Mouse (Mus musculus): Measurements from ENCODE around the gene E430018J23Rik.
"Not testable (repeated sequence)": the region's sequence is repeated elsewhere in the genome, so short reads cannot be mapped to it uniquely, and the experiment has no call there.

E430018J23Rik gene

DNA sequence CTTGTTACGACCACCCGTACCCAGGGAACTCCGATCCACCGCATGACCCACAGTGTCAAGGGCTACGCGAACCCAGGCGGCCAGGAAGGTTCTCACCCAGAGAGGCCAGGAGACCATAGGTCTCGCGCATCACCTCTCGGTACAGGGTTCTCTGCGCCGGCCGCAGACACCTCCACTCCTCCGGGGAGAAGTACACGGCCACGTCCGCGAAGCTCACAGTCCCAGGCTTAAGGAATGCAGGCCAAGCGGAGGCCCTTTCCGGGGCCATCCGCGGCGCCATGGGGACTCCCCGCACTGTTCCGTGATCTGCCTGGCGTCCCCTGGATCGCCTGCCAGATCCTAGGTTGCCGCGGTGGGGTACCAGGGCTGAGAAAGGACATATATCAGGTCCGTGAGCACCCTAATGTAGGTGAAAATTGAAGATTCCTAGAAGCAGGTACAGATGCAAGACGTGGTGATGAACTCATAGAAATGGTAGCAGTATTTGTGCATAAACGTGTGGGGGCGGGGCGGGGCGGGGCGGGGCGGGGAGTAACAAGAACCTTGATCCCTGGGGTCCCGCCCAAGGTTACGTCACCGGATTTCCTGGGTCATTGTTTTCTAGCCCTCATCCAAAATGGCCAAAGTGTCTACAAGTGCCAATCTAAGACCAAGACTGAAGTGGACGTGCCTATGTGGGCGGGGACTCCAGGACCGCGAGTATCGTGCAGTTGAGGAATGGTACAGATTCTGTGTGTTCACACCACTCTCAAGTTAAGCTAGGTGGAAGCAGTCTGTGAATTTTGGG is at the start of gene E430018J23Rik:
TSS of gene E430018J23Rik (minus strand) at position 473 of the 787 bp plus-strand sequence.
- DNase-seq, result peak; percentile 99

- no peak for DNase-seq
Measured at GRCm38 (mm10) chr7:127437724-127438123, 44.3 kb upstream of the E430018J23Rik start.

DNA sequence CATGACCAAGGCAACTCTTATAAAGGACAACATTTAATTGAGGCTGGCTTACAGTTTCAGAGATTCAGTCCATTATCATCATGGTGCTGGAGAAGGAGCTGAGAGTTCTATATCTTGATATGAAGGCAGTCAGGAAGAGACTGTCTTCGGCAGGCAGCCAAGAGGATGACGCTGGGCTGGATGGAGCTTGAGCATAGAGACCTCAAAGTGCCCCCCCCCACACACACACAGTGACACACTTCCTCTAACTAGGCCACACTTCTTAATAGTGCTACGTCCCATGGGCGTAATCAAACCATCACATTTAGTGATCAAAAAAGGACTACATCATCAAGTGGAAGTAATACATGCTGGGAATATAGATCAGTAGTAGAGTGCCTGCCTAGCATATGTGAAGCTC is 41.8 kb upstream of the E430018J23Rik start:
- DNase-seq, result no peak

DNA sequence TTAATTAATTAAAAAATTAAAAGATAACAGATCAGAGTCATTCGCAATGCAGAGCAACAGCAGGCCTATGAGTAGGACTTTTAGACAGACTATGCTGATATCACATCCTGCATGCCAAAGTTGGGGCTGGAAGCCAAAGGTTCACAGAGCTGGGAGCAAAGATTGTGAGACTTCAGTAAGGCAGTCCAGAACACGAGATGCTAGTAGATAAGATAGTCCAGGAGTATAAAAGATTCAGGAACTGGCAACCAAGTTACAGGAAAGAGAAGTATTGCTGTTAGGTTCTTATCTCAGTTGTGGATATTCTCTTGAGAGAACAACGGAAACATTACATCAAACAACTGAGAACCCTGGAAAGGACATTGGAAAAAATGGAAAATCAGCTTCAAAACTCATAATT is 32.9 kb upstream of the E430018J23Rik start:
- DNase-seq, result no peak

GRCm38 (mm10) chr7:127425911-127426310 is 32.5 kb upstream of the E430018J23Rik start:
- no peak for DNase-seq

DNA sequence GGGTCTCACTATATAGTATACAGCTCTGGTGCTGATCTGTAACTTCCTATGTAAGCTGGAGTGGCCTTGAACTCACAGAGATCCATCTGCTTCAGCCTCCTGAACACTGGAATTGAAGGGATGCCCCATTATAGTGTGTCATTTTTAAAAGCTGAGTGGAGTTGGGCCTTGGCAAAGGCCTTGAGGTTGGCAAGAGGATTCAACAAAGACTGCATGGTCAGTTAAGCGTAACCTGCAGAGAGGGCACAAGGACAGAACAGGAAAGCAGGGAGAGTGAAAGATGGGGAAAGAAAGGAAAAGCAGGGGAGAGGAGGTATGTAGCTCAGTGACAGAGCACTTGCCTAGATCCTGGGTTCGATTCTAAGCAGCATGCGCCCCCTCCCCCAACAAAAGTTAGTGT is 31.9 kb upstream of the E430018J23Rik start:
- no peak for DNase-seq

GRCm38 (mm10) chr7:127422247-127422646 is 28.8 kb upstream of the E430018J23Rik start:
- DNase-seq, result peak; percentile 57

- peak; percentile 88 for DNase-seq
Measured at GRCm38 (mm10) chr7:127421388-127422191, 28.2 kb upstream of the E430018J23Rik start, which contains the start of gene Zfp688. Zfp688 (minus strand) TSS chr7:127422068.

DNA sequence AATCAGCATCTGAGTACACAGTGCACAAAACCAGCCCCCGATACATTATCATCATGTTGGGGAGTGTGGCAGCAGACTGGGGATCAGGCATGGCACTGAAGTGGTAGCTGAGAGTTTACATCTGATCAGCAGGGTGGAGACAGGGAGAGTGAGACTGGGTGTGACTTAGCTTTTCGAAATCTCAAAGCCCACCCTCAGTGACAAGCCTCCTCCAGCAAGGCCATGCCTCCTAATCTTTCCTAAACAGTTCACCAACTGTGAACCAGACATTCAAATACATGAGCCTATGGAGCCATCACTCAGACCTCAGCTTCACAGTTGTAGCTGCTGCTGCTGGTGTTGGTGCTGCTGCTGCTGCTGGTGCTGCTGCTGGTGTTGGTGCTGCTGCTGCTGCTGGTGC is 18.0 kb upstream of the E430018J23Rik start:
- no peak for DNase-seq

DNA sequence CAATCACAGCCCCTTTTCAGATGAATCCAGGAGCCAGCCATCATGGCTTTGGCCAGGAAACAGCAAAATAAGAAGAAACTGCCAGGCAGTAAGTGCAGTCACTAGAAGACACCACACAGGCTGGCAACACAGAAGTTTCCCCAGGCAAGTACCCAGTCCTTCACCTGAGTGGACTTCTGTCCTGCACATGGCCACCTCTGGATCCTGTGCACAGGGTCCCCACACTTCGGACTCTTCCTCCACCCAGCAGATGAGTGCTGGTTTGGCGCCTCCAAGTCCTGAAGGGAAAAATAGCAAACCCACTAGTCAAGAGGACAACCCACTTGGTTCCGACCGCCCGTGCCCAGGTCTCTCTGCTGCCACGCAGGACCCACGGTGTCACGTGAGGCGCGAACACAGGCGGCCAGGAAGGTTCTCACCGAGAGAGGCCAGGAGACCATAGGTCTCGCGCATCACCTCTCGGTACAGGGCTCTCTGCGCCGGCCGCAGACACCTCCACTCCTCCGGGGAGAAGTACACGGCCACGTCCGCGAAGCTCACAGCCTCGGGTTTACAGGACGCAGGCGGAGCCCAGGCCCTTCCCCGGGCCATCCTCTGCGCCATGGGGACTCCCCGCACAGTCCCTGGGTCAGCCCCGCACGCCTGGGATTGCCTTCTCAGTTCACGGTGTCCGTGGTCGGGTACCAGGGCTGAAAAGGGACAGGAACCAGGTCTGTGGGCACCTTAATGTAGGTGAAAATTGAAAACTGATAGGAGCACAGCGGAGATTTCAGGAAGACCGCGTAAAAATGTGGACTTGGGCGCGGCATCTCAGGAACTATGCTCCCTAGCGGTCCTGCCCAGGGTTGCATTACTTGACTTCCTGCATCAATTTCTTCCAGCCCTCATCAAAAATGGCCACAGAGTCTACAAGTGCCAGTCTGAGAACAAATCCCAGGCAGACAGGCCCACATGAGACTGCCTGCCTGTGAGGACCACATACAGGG is 12.9 kb upstream of the E430018J23Rik start, which contains the start of gene Zfp764:
TSS of gene Zfp764 (minus strand) at position 821 of the 986 bp plus-strand sequence.
- peak; percentile 91 for DNase-seq

DNA sequence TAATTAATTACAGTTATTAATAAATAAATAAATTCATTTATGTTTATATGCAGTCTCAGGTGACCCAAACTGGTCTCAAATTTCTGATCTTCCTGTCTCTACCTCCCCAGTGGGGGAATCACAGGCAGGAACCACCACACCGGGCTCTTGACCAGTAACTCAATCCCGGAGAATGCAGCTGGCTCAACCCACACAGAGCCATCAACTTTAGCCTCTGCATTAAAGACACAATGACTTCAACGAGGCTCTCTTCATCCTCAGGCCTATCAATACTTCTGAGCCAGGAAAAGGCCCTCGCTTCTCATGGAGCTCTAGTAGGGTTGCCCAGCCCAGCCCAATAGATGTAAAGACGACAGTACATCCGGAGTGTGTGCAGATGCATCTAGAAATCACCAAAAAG is 10.7 kb upstream of the E430018J23Rik start:
- DNase-seq, result not testable (repeated sequence)

- no peak for DNase-seq
Measured at GRCm38 (mm10) chr7:127402980-127403379, 9.6 kb upstream of the E430018J23Rik start.

GRCm38 (mm10) chr7:127400355-127400754 is 6.9 kb upstream of the E430018J23Rik start:
- no peak for DNase-seq

DNA sequence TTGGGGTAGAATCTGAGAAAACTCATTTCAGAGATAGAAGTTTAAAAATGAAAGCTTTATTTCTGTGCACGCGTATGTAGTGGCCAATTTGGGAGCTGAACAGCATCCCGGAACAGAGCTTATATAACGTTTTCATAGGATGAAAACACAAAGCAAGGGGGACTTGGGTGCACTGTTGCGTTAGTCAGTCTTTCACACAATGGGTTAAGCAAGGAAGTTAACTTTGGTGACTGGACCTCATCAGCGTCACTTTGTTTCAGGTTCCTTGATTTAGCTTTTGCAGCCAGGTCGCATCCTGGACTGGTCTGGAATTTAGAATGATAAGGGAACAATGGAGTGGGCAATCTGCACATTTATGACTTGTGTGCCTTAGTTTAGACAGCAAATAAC is 510 bp upstream of the E430018J23Rik start:
- no peak for DNase-seq

- DNase-seq, result no peak
Measured at GRCm38 (mm10) chr7:127392251-127392824, 1.1 kb downstream of the E430018J23Rik start.

DNA sequence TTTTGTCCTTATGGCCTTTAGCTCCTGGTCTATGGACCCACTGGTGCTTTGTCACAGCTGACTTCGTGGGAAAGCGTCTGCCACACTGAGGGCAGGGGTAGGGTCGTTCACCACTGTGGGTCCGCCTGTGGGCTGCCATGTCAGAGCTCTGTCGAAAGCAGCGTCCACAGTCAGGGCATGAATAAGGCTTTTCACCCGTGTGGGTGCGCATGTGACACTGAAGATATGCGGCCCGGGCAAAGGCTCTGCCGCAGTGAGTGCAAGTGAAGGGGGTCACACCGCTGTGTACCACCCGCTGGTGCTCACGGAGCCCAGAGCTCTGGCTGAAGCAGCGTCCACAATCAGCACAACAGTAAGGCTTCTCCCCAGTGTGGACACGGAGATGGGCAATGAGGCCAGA is 1.9 kb downstream of the E430018J23Rik start:
- DNase-seq, result peak; percentile 54

DNA sequence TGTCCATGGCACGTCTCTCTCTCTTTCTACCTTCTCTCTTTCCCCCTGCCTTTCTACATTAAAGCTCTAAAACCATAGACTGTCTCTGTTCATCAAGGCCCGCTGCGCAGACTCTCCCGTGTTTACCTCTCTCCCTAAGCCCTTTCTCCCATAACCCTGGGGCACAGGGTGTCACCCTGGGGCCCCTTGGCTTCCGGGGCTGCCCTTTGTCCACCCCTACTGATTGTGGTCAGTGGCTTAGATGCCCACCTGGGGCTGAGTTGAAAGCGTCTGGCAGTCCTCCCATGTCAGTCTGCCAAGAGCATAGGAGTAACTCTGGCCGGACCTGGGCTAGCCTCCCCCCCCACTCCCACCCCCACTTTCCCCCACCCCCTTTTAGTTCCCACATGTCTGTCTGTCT is 3.1 kb downstream of the E430018J23Rik start:
- no peak for DNase-seq

DNA sequence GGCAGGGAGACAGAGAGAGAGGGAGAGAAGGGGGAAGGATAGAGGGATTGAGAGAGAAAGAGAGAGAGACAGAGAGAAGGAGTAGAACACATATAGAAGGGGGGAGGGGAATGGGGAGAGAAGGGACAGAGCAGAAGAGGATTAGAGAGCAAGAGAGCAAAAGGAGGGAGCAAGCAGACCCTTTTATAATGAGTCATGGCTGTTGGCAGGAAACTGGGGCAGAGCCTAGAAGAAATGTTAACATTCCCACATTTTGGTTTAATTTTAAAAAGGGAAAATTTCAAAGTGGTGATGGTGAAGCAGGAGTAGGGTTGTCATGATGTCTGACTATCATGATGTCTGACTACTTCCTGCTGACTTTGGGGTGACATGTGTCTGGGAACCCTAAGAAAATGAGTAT is 5.2 kb downstream of the E430018J23Rik start:
- DNase-seq, result not testable (repeated sequence)

DNA sequence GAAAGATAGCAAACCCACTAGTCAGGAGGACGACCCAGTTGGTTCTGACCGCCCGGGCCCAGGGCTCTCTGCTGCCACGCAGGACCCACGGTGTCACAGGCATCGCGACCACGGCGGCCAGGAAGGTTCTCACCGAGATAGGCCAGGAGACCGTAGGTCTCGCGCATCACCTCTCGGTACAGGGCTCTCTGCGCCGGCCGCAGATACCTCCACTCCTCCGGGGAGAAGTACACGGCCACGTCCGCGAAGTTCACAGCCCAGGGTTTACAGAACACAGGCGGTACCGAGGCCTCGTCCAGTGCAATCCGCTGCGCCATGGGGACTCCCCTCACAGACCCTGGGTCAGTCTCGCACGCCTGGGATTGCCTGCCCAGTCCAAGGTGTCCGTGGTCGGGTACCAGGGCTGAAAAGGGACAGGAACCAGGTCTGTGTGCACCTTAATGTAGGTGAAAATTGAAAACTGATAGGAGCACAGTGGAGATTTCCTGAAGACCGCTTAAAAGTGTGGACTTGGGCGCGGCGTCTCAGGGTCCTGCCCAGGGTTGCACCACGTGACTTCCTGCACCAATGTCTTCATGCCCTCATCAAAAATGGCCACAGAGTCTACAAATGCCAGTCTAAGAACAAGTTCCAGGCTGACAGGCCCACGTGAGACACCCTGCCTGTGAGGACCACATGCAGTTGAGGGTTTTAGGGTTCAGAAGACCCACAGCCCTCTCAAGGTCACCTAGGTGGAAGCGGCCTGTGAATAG is 6.6 kb downstream of the E430018J23Rik start, which contains the start of gene 9130019O22Rik:
TSS of gene 9130019O22Rik (minus strand) at position 526 of the 752 bp plus-strand sequence.
- DNase-seq, result peak; percentile 93

DNA sequence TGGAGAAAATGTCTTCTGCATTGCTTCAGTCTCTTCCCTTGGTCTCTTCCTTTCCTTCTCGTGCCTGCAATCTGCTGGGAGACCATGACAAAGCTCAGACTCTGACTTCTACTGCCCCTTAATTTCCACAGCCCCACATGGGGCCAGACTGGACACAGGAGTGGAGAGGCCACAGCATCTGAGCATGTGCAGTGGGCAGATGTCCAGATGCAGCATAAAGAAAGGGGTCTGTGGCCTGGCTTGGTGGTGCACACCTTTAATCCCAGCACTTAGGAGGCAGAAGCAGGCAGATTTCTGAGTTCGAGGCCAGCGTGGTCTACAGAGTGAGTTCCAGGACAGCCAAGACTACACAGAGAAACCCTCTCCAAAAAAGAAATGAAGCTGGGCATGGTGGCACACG is 7.9 kb downstream of the E430018J23Rik start:
- DNase-seq, result peak; percentile 56

DNA sequence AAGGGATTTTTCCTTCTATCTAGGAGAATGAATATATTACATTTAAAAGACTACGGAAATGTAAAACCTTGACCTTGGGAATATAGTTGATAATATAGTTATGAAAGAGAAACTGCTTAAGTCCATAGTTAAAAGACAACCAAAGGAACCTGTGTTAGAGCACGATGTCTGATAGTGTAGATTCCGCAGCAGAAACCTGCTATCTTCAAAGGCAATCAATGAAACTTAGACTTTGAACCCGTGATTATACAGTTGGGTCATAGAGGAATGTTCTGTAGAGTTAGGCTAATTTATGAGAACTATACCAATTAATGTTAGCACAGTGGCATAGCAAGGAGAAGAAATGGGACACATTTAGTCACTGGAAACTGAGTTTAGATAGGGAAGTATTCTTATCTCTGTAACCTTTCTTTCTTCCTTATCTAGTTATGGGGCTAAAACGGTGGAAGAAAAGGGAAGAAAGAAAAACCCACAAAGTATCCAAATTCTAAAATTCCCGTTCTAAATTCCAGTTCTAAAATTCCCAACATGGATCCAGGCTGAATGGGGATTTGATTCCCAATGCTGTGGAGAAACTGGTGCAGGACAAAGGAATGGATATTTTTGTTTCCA is 15.0 kb downstream of the E430018J23Rik start:
- DNase-seq, result no peak

Measured in cerebellum, adult 9-11 months (tissue).